Mouse (Mus musculus) forebrain, embryonic 11.5 days (tissue): Measurements from ENCODE around the gene Medag. TPM values are rescaled to one million over a fixed set of nuclear protein-coding genes. Genes with fewer than 3 reads are reported as not detected.

Experiments
- ATAC-seq: fragments of 200-750 bp; cut with Nextera tagmentation; replicated peaks from 2 replicates; pipeline ENCODE4 v1.8.0; 2017; ENCODE audit warnings: moderate TSS enrichment; ENCODE audit not compliant: low FRiP score
- DNase-seq: peaks from one replicate; pipeline ENCODE4 v3.0.0-alpha.2; 2017; ENCODE audit warnings: low spot score
- H3K27ac ChIP-seq: fragments of 300-500 bp; sonication (generic); 2 replicates; pipeline ENCODE4 v1.5.1; 2014; ENCODE audit warnings: low read depth, low read length
- H3K27me3 ChIP-seq: fragments of 300-500 bp; sonication (generic); 2 replicates; pipeline ENCODE4 v1.6.1; 2014; ENCODE audit warnings: mild to moderate bottlenecking, low read length, mixed read lengths; ENCODE audit not compliant: control insufficient read depth, insufficient read depth
- H3K36me3 ChIP-seq: fragments of 300-500 bp; sonication (generic); 2 replicates; pipeline ENCODE4 v1.6.1; 2014; ENCODE audit warnings: mild to moderate bottlenecking, low read length, moderate library complexity, mixed read lengths; ENCODE audit not compliant: control insufficient read depth, insufficient read depth
- H3K4me1 ChIP-seq: fragments of 300-500 bp; sonication (generic); replicated peaks from 2 replicates; pipeline ENCODE4 v1.6.1; 2014; ENCODE audit warnings: low read length, mixed read lengths; ENCODE audit not compliant: control insufficient read depth, insufficient read depth
- H3K4me2 ChIP-seq: fragments of 300-500 bp; sonication (generic); 2 replicates; pipeline ENCODE4 v1.6.1; 2014; ENCODE audit warnings: low read depth, mild to moderate bottlenecking, low read length, moderate library complexity, mixed read lengths; ENCODE audit not compliant: severe bottlenecking
- H3K4me3 ChIP-seq: fragments of 300-500 bp; sonication (generic); 2 replicates; pipeline ENCODE4 v1.5.1; 2014; ENCODE audit warnings: low read depth, low read length
- H3K9ac ChIP-seq: fragments of 300-500 bp; sonication (generic); 2 replicates; pipeline ENCODE4 v1.6.1; 2014; ENCODE audit warnings: low read length
- H3K9me3 ChIP-seq: fragments of 300-500 bp; sonication (generic); 2 replicates; pipeline ENCODE4 v1.6.1; 2016; ENCODE audit warnings: low read length, mixed read lengths; ENCODE audit not compliant: control insufficient read depth
- WGBS: fragments of 180-500 bp; shearing (Covaris S2); extraction: QIAGEN DNeasy Blood & Tissue Kit; methylation state at CpG from one replicate; pipeline ENCODE4 v1.1.7; 2014; 5-methylcytosine and 5-hydroxymethylcytosine counted together
- polyA plus RNA-seq: library from polyadenylated mRNA; unstranded; fragments of >200 nt; fragmentation: Nextera tagmentation; extraction: Ambion mirVana; gene quantifications from 2 replicates; pipeline ENCODE4 v1.2.1, GENCODE M21; 2014

Gene Medag
- polyA plus RNA-seq, 1 experiment from 2014 or later, result 1.0 TPM

GRCm38 (mm10) chr5:149389548-149390211 is 21.9 kb upstream of the Medag start:
- DNase-seq (no peak), ATAC-seq (no peak)
- WGBS, result 65% methylated on average over 11 of the region's 11 CpGs
- Histone ChIP-seq H3K9me3 (no peaks in the 10 kb centered on the region; the same call in 1 of the 2 replicates), H3K4me1 (no peaks in the 10 kb centered on the region), H3K9ac (no peak overlapping the region), H3K4me2 (no peak overlapping the region), H3K4me3 (no peak overlapping the region), H3K27ac (no peak overlapping the region), H3K36me3 (no peaks in the 10 kb centered on the region), H3K27me3 (no peaks in the 10 kb centered on the region)

- no peak overlapping the region for H3K27ac ChIP-seq
- WGBS, result 67% methylated on average over 18 of the region's 18 CpGs
Observed at GRCm38 (mm10) chr5:149391574-149392375, 19.8 kb upstream of the Medag start.

GRCm38 (mm10) chr5:149392420-149392988 is 19.0 kb upstream of the Medag start:
- Histone ChIP-seq H3K4me1 (no peaks in the 10 kb centered on the region), H3K9me3 (no peaks in the 10 kb centered on the region), H3K9ac (no peak overlapping the region), H3K27ac (no peak overlapping the region), H3K4me3 (no peak overlapping the region), H3K4me2 (no peak overlapping the region), H3K27me3 (no peaks in the 10 kb centered on the region), H3K36me3 (no peaks in the 10 kb centered on the region)
- no peak for ATAC-seq
- DNase-seq, result no peak
- WGBS, result 78% methylated on average over 6 of the region's 6 CpGs

More at GRCm38 (mm10) chr5:149391574-149392375, 19.8 kb upstream of the Medag start:
- H3K4me2 ChIP-seq, result no peak overlapping the region
- ATAC-seq (no peak), DNase-seq (no peak)
- H3K36me3 ChIP-seq, result no peaks in the 10 kb centered on the region
- no peaks in the 10 kb centered on the region for H3K27me3 ChIP-seq
- no peaks in the 10 kb centered on the region for H3K4me1 ChIP-seq
- no peak overlapping the region for H3K4me3 ChIP-seq
- no peak overlapping the region for H3K9ac ChIP-seq
- no peaks in the 10 kb centered on the region for H3K9me3 ChIP-seq

- DNase-seq (no peak), ATAC-seq (no peak)
- no peak overlapping the region for H3K4me2 ChIP-seq
- no peak overlapping the region for H3K27ac ChIP-seq
- H3K36me3 ChIP-seq, result no peaks in the 10 kb centered on the region
- H3K4me3 ChIP-seq, result no peak overlapping the region
- H3K9ac ChIP-seq, result no peak overlapping the region
- no peaks in the 10 kb centered on the region for H3K4me1 ChIP-seq
- WGBS, result 90% methylated on average over 7 of the region's 7 CpGs
- no peaks in the 10 kb centered on the region for H3K27me3 ChIP-seq
- no peaks in the 10 kb centered on the region for H3K9me3 ChIP-seq
Observed at GRCm38 (mm10) chr5:149401446-149401975, 10.0 kb upstream of the Medag start.

- Histone ChIP-seq H3K4me1 (no peaks in the 10 kb centered on the region), H3K4me2 (no peak overlapping the region), H3K27me3 (no peaks in the 10 kb centered on the region), H3K36me3 (no peaks in the 10 kb centered on the region), H3K9ac (no peak overlapping the region), H3K27ac (no peak overlapping the region), H3K4me3 (no peak overlapping the region), H3K9me3 (no peaks in the 10 kb centered on the region)
- WGBS, result 93% methylated on average over 10 of the region's 10 CpGs
- no peak for DNase-seq
- no peak for ATAC-seq
Observed at GRCm38 (mm10) chr5:149402029-149402428, 9.5 kb upstream of the Medag start.

GRCm38 (mm10) chr5:149403386-149403785 is 8.2 kb upstream of the Medag start:
- Histone ChIP-seq H3K36me3 (no peaks in the 10 kb centered on the region), H3K9ac (no peak overlapping the region), H3K9me3 (no peaks in the 10 kb centered on the region), H3K4me2 (no peak overlapping the region), H3K27ac (no peak overlapping the region), H3K4me3 (no peak overlapping the region), H3K27me3 (no peaks in the 10 kb centered on the region), H3K4me1 (no peaks in the 10 kb centered on the region)
- DNase-seq (no peak), ATAC-seq (no peak)
- WGBS, result 84% methylated on average over 5 of the region's 5 CpGs

GRCm38 (mm10) chr5:149404710-149405109 is 6.8 kb upstream of the Medag start:
- no peaks in the 10 kb centered on the region for H3K4me1 ChIP-seq
- H3K4me2 ChIP-seq, result no peak overlapping the region
- H3K27me3 ChIP-seq, result no peaks in the 10 kb centered on the region
- no peak overlapping the region for H3K4me3 ChIP-seq
- no peak overlapping the region for H3K27ac ChIP-seq
- ATAC-seq (no peak), DNase-seq (no peak)
- H3K9me3 ChIP-seq, result no peaks in the 10 kb centered on the region
- 83% methylated on average over 5 of the region's 5 CpGs for WGBS
- H3K36me3 ChIP-seq, result no peaks in the 10 kb centered on the region
- no peak overlapping the region for H3K9ac ChIP-seq

- ATAC-seq, result no peak
Observed at GRCm38 (mm10) chr5:149406791-149407276, 4.7 kb upstream of the Medag start.

More at GRCm38 (mm10) chr5:149406791-149407276, 4.7 kb upstream of the Medag start:
- Histone ChIP-seq H3K9ac (no peak overlapping the region), H3K36me3 (no peaks in the 10 kb centered on the region), H3K9me3 (no peaks in the 10 kb centered on the region), H3K4me3 (no peak overlapping the region), H3K27ac (no peak overlapping the region), H3K27me3 (0 out of 2 replicates have a peak, but pooled peaks cover 3% of the 10 kb centered on the region), H3K4me2 (no peak overlapping the region), H3K4me1 (peaks cover 6% of the 10 kb centered on the region; the same call in 1 of the 2 replicates)
- no peak for DNase-seq
- WGBS, result 94% methylated on average over 8 of the region's 8 CpGs
